ENCODE assay signal across 8 mouse cellular contexts in the genomic region with DNA sequence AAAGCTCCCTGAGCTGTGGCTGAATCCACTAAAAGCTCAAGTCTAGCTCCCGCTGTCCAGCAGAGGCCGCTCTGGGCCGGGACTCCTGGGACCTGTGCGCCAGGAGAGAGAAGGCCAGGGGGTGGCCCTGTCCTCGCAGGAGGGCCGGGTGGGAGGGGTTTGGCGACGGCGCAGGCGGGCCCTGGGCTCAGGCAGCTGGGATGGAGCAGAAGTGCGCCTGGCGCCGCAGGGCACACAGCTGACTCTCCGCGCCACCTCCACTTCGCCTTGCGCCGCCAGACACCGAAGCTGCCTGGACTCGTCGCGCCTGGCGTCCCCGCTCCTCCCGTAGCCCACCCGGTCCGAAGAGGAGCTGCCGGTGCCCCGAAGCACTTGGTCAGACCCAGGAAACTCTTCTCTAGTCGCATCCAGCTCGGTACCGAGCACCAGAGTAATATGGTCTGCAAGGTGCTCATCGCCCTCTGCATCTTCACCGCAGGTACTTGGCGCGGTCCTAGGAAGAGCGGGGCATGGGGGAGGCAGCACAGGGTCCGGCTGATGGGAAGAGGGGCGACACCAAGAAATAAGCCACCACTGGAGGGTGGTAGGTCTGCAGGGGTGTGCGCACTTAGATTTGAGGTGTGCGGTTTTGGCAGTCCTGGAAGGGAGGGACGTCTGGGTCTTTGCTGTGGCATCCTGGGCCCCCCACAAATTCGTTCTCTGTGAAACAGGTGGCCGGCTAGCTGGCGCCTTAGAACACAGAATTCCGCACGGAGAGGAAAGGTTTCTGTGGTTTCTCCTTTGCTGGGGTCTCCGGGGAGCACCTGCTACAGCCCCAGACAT. TPM values are rescaled to one million over a fixed set of nuclear protein-coding genes. Genes with fewer than 3 reads are reported as not detected.
DNase-seq lines count a peak whose midpoint lies in the region; ATAC-seq and TF ChIP-seq lines count a peak whose summit lies in the region.

A gene (plus strand): TSS at position 136 of the 822 bp plus-strand sequence.

- no peak within 1 kb of the TSS for H3K27ac ChIP-seq in ES-E14 (ENCODE audit: insufficient read depth, low read depth, low read length, poor library complexity, severe bottlenecking)
- no peak within 1 kb of the TSS for H3K27ac ChIP-seq in forebrain, embryonic 16.5 days (ENCODE audit: low read length)
- no peak within 1 kb of the TSS; the same call in 1 of the 2 replicates for H3K27ac ChIP-seq in neural tube, embryonic 15.5 days (replicated peaks)
- no peak within 1 kb of the TSS for H3K27ac ChIP-seq in thymus, adult 2 months (ENCODE audit: control insufficient read depth, insufficient read depth, low read length)

- peak; percentile 77 for DNase-seq in ES-E14 (ENCODE audit: low read depth, low spot score)
- peak; percentile 21 for DNase-seq in cerebellum, adult 11 months
- peak; percentile 54 for DNase-seq in heart, postnatal 25 days (ENCODE audit: low spot score)
- peak; percentile 73 to 87 for DNase-seq in layer of hippocampus, adult 18-20 months (ENCODE audit: low spot score in 2 of 2)
- peak; percentile 83 to 84 for DNase-seq in lung, adult 18-20 months
- DNase-seq in thymus, adult 2 months = peak; percentile 54

- no peak for TF ChIP-seq POLR2A in thymus, adult 2 months (IDR thresholded peaks at IDR 0.05; ENCODE audit: control insufficient read depth, extremely low read depth, insufficient read depth, low read length, poor library complexity)

- H3K4me3 ChIP-seq in ES-E14 (ENCODE audit: insufficient read depth in 1 of 2, low read depth in 1 of 2, low read length in 2 of 2, poor library complexity in 1 of 2, severe bottlenecking in 1 of 2) = peak within 1 kb of the TSS; percentile 67 to 97
- H3K4me3 ChIP-seq in forebrain, embryonic 16.5 days (replicated peaks; ENCODE audit: low read length) = peak within 1 kb of the TSS; percentile 57
- H3K4me3 ChIP-seq in neural tube, embryonic 15.5 days (replicated peaks) = peak within 1 kb of the TSS; percentile 55
- H3K4me3 ChIP-seq in thymus, adult 2 months (ENCODE audit: control insufficient read depth, insufficient read depth, low read length) = peak within 1 kb of the TSS; percentile 38

- intact Hi-C loops in heart, postnatal 25 days (cut with DNase I) = loop anchor here (1.0 to 10.0 kb wide), 4 partner anchors 110 to 433 kb away; no protein-coding TSS in a partner anchor

- in situ Hi-C loops in ES-E14 (cut with MboI; ENCODE audit: low sequenced_read_pairs in 2 of 2, unreplicated experiment in 2 of 2) = no loop called here

- H3K4me2 ChIP-seq in forebrain, embryonic 16.5 days (ENCODE audit: low read length) = peak within 1 kb of the TSS; percentile 99
- peak within 1 kb of the TSS; percentile 98 for H3K4me2 ChIP-seq in neural tube, embryonic 15.5 days

- no peaks in the 10 kb centered on the region for H3K36me3 ChIP-seq in ES-E14 (ENCODE audit: control insufficient read depth, insufficient read depth, low read length, poor library complexity, severe bottlenecking)
- H3K36me3 ChIP-seq in forebrain, embryonic 16.5 days (ENCODE audit: control insufficient read depth, insufficient read depth) = no peaks in the 10 kb centered on the region
- no peaks in the 10 kb centered on the region for H3K36me3 ChIP-seq in neural tube, embryonic 15.5 days
- H3K36me3 ChIP-seq in thymus, adult 2 months (ENCODE audit: control insufficient read depth, insufficient read depth, low read length) = no peaks in the 10 kb centered on the region

- no peaks in the 10 kb centered on the region for H3K9me3 ChIP-seq in ES-E14 (ENCODE audit: control insufficient read depth, insufficient read depth, low read depth, low read length)
- H3K9me3 ChIP-seq in forebrain, embryonic 16.5 days (ENCODE audit: control insufficient read depth, low read length) = no peaks in the 10 kb centered on the region
- H3K9me3 ChIP-seq in neural tube, embryonic 15.5 days (replicated peaks) = no peaks in the 10 kb centered on the region

- peak; percentile 99 for ATAC-seq in forebrain, embryonic 16.5 days
- ATAC-seq in neural tube, embryonic 15.5 days (ENCODE audit: low FRiP score) = peak; percentile 95

- no peak for TF ChIP-seq CTCF in thymus, adult 2 months (IDR thresholded peaks at IDR 0.05; ENCODE audit: borderline replicate concordance, control insufficient read depth, extremely low read depth, insufficient read depth, low read length, poor library complexity)

- WGBS in forebrain, embryonic 16.5 days = under 1% methylated on average over 48 of the region's 48 CpGs
- WGBS in neural tube, embryonic 15.5 days = under 1% methylated on average over 48 of the region's 48 CpGs
- WGBS in thymus, adult 2 months = under 1% methylated on average over 48 of the region's 48 CpGs

- H3K27me3 ChIP-seq in forebrain, embryonic 16.5 days (replicated peaks; ENCODE audit: control insufficient read depth, insufficient read depth, low read length) = no peaks in the 10 kb centered on the region
- 0 out of 2 replicates have a peak, but pooled peaks cover 4% of the 10 kb centered on the region for H3K27me3 ChIP-seq in neural tube, embryonic 15.5 days (replicated peaks)
- peaks cover 9% of the 10 kb centered on the region; the same call in 1 of the 2 replicates for H3K27me3 ChIP-seq in thymus, adult 2 months (ENCODE audit: control insufficient read depth, insufficient read depth, low read length)

- H3K9ac ChIP-seq in ES-E14 (ENCODE audit: insufficient read depth, low read depth, low read length, poor library complexity, severe bottlenecking) = peak within 1 kb of the TSS; percentile 68
- H3K9ac ChIP-seq in forebrain, embryonic 16.5 days (replicated peaks; ENCODE audit: low read depth, low read length) = peak within 1 kb of the TSS; percentile 60
- H3K9ac ChIP-seq in neural tube, embryonic 15.5 days (replicated peaks) = peak within 1 kb of the TSS; percentile 58

- H3K4me1 ChIP-seq in ES-E14 (ENCODE audit: control insufficient read depth in 2 of 2, insufficient read depth in 2 of 2, low read length in 2 of 2, poor library complexity in 1 of 2) = no peaks in the 10 kb centered on the region
- H3K4me1 ChIP-seq in forebrain, embryonic 16.5 days (replicated peaks; ENCODE audit: control insufficient read depth, insufficient read depth, low read length) = peaks cover 19% of the 10 kb centered on the region
- H3K4me1 ChIP-seq in neural tube, embryonic 15.5 days = peaks cover 28% of the 10 kb centered on the region
- H3K4me1 ChIP-seq in thymus, adult 2 months (replicated peaks; ENCODE audit: control insufficient read depth, insufficient read depth, low read length) = peaks cover 11% of the 10 kb centered on the region

TF ChIP-seq in ES-E14, 5 proteins besides CTCF, POLR2A, EP300 and RAD21:
- no peak for TF ChIP-seq ZNF384 (IDR thresholded peaks at IDR 0.05; ENCODE audit: low read depth, low read length)
- 0 out of 2 replicates have a peak, but pooled peaks have one; percentile 4 for TF ChIP-seq MAFK (IDR thresholded peaks at IDR 0.05; ENCODE audit: insufficient read depth, low read depth, low read length)
- peak; percentile 37; the same call in 1 of the 2 replicates for TF ChIP-seq HCFC1 (IDR thresholded peaks at IDR 0.05; ENCODE audit: borderline replicate concordance, insufficient read depth, low read length)
- TF ChIP-seq ZC3H11A (IDR thresholded peaks at IDR 0.05; ENCODE audit: borderline replicate concordance, low read depth, low read length) = peak; percentile 84; the same call in 1 of the 2 replicates
- TF ChIP-seq CHD2 (IDR thresholded peaks at IDR 0.05; ENCODE audit: low read depth, low read length) = no peak

RNA-seq across cellular contexts. Expression of the gene that starts here (rescaled TPM):
- 3.6 and 7.3 TPM in 2 replicates for total RNA-seq in ES-E14 (2012; rRNA removed)
- 4.3 and 6.1 TPM in 2 replicates for polyA plus RNA-seq in forebrain, embryonic 16.5 days (2015; fragmentation: Nextera tagmentation; extraction: Ambion mirVana)
- total RNA-seq in heart, postnatal 25 days (2021) = 10 to 100 TPM; 46.4 to 47.0 TPM
- 10 to 100 TPM; 52.4 to 59.3 TPM for total RNA-seq in layer of hippocampus, adult 18-20 months (2021)
- polyA plus RNA-seq in neural tube, embryonic 15.5 days (2015; fragmentation: Nextera tagmentation; extraction: Ambion mirVana) = 8.3 and 13.2 TPM in 2 replicates
- 13.8 and 14.2 TPM in 2 replicates for polyA plus RNA-seq in thymus, adult 2 months (2012; rRNA removed)

Comparison
In these comparisons a context has a peak if more than half of its experiments do, and no peak if none do; other contexts are left out.
1. DNase-seq: peak in every context shown above with its lines; median percentile 84 in lung, adult 18-20 months; 80 in layer of hippocampus, adult 18-20 months; 77 in ES-E14; 54 in heart, postnatal 25 days; 54 in thymus, adult 2 months; 21 in cerebellum, adult 11 months.